ENCODE assay signal across 9 mouse cellular contexts in genomic region chr2:80443962-80444361, GRCm38 (mm10). TPM values are rescaled to one million over a fixed set of nuclear protein-coding genes. Genes with fewer than 3 reads are reported as not detected.
DNase-seq lines count a peak whose midpoint lies in the region; ATAC-seq and TF ChIP-seq lines count a peak whose summit lies in the region.
"Had no signal": no experiment of that assay in that cellular context is flagged by ENCODE, and none has a peak within 500 bp of the region (broad histone marks: within the 10 kb centered on the region; RNA-seq: fewer than 3 reads in every experiment).

No protein-coding gene starts in this region.

- no peak overlapping the region for H3K27ac ChIP-seq in heart, embryonic 10.5 days
- no peak overlapping the region for H3K27ac ChIP-seq in lung, embryonic 14.5 days (ENCODE audit: low read depth)

- 0 out of 2 replicates have a peak, but pooled peaks cover 3% of the 10 kb centered on the region for H3K9me3 ChIP-seq in heart, embryonic 10.5 days
- no peaks in the 10 kb centered on the region; the same call in 1 of the 2 replicates for H3K9me3 ChIP-seq in lung, embryonic 14.5 days (ENCODE audit: low read depth, low read length)

- H3K4me3 ChIP-seq in heart, embryonic 10.5 days = no peak overlapping the region
- H3K4me3 ChIP-seq in lung, embryonic 14.5 days (ENCODE audit: low read depth, low read length) = no peak overlapping the region

- WGBS in heart, embryonic 10.5 days = 89% methylated on average over 2 of the region's 2 CpGs
- 89% methylated on average over 2 of the region's 2 CpGs for WGBS in lung, embryonic 14.5 days

- no peak for ATAC-seq in lung, embryonic 14.5 days (ENCODE audit: insufficient read depth)
- peak; percentile 43; the same call in 1 of the 2 replicates for ATAC-seq in megakaryocyte-erythroid progenitor cell, adult 5-6 weeks (replicated peaks; ENCODE audit: low FRiP score, low TSS enrichment, poor library complexity, severe bottlenecking)

- peak; percentile 80 for DNase-seq in heart, adult 11 months
- DNase-seq in heart, embryonic 10.5 days (ENCODE audit: low spot score) = no peak
- DNase-seq in lung, embryonic 14.5 days = no peak
- no peak for DNase-seq in lung, postnatal 10 days
- DNase-seq in R1 (ENCODE audit: low read depth, low spot score) = peak; percentile 65
- no peak for DNase-seq in urinary bladder, adult 18-20 months (ENCODE audit: low spot score in 2 of 2)
- no peak for DNase-seq in cerebellum, adult 11-12 months
- DNase-seq: thymus, postnatal 14 days had no signal

- peak; percentile 46 for TF ChIP-seq CTCF in lung, embryonic 14.5 days (IDR thresholded peaks at IDR 0.05; ENCODE audit: low read depth)

- no peak overlapping the region for H3K9ac ChIP-seq in lung, embryonic 14.5 days

- H3K4me1 ChIP-seq in heart, embryonic 10.5 days = peaks cover 11% of the 10 kb centered on the region
- H3K4me1 ChIP-seq in lung, embryonic 14.5 days (ENCODE audit: insufficient read depth) = no peaks in the 10 kb centered on the region; the same call in 1 of the 2 replicates

- peaks cover 23% of the 10 kb centered on the region for H3K27me3 ChIP-seq in heart, embryonic 10.5 days (ENCODE audit: insufficient read depth, poor library complexity, severe bottlenecking)
- peaks cover 23% of the 10 kb centered on the region for H3K27me3 ChIP-seq in lung, embryonic 14.5 days (ENCODE audit: insufficient read depth, low read length)

- H3K36me3 ChIP-seq in heart, embryonic 10.5 days = no peaks in the 10 kb centered on the region
- H3K36me3 ChIP-seq in lung, embryonic 14.5 days (ENCODE audit: insufficient read depth) = no peaks in the 10 kb centered on the region

- no peak overlapping the region for H3K4me2 ChIP-seq in lung, embryonic 14.5 days

RNA-seq across cellular contexts. Expression of gene Frzb, which starts 3.5 kb away (rescaled TPM):
- 8.1 and 8.9 TPM in 2 replicates for polyA plus RNA-seq in heart, embryonic 10.5 days (2016; fragmentation: Nextera tagmentation; extraction: Ambion mirVana)
- 0.65 and 0.88 TPM in 2 replicates for polyA plus RNA-seq in lung, embryonic 14.5 days (2014; fragmentation: Nextera tagmentation; extraction: Ambion mirVana)
- total RNA-seq in megakaryocyte-erythroid progenitor cell, adult 5-6 weeks (2014; fragmentation: Nextera tagmentation) = not detected in 2 replicates
- total RNA-seq in megakaryocyte-erythroid progenitor cell, adult 5-6 weeks (2017) = not detected in 2 replicates

Comparison
In these comparisons a context has a peak if more than half of its experiments do, and no peak if none do; other contexts are left out.
1. DNase-seq: peak in heart, adult 11 months (single experiment) and R1 (single experiment); none in heart, embryonic 10.5 days (single experiment), lung, embryonic 14.5 days (single experiment), lung, postnatal 10 days (single experiment), urinary bladder, adult 18-20 months (0 of 2) and cerebellum, adult 11-12 months (single experiment).